8 mouse cellular contexts compared by ENCODE assay signal in genomic region chr4:123687025-123687781, GRCm38 (mm10). TPM values are rescaled to one million over a fixed set of nuclear protein-coding genes. Genes with fewer than 3 reads are reported as not detected.
A peak's percentile ranks its signal among the peaks of the same experiment; 100 is the strongest.
DNase-seq lines count a peak whose midpoint lies in the region; ATAC-seq lines count a peak whose summit lies in the region.

No protein-coding gene starts in this region.

- intact Hi-C loops in gastrocnemius, postnatal 36 days (cut with DNase I) = no loop called here

- H3K4me1 ChIP-seq in intestine, embryonic 15.5 days (replicated peaks) = peaks cover 12% of the 10 kb centered on the region; the same call in 1 of the 2 replicates
- H3K4me1 ChIP-seq in liver, embryonic 15.5 days (replicated peaks) = peaks cover 5% of the 10 kb centered on the region; the same call in 1 of the 2 replicates

- H3K9me3 ChIP-seq in intestine, embryonic 15.5 days = no peaks in the 10 kb centered on the region
- no peaks in the 10 kb centered on the region for H3K9me3 ChIP-seq in liver, embryonic 15.5 days (replicated peaks)

- peak; percentile 74 for ATAC-seq in intestine, embryonic 15.5 days
- peak; percentile 63 for ATAC-seq in liver, embryonic 15.5 days (ENCODE audit: insufficient read depth)

- peaks cover 2% of the 10 kb centered on the region; the same call in 1 of the 2 replicates for H3K27me3 ChIP-seq in intestine, embryonic 15.5 days (replicated peaks)
- H3K27me3 ChIP-seq in liver, embryonic 15.5 days = peaks cover 72% of the 10 kb centered on the region

- H3K27ac ChIP-seq in intestine, embryonic 15.5 days = 0 out of 2 replicates have a peak overlapping the region, but pooled peaks have one; percentile 17
- no peak overlapping the region; the same call in 1 of the 2 replicates for H3K27ac ChIP-seq in liver, embryonic 15.5 days (replicated peaks)

- under 1% methylated on average over 48 of the region's 89 CpGs for WGBS in intestine, embryonic 15.5 days
- under 1% methylated on average over 71 of the region's 89 CpGs for WGBS in liver, embryonic 15.5 days (ENCODE audit: insufficient replicate concordance)

- H3K9ac ChIP-seq in intestine, embryonic 15.5 days = peak overlapping the region; percentile 69
- peak overlapping the region; percentile 37; the same call in 1 of the 2 replicates for H3K9ac ChIP-seq in liver, embryonic 15.5 days

- peak overlapping the region; percentile 74 for H3K4me3 ChIP-seq in intestine, embryonic 15.5 days (replicated peaks)
- H3K4me3 ChIP-seq in liver, embryonic 15.5 days (replicated peaks) = peak overlapping the region; percentile 59

- H3K4me2 ChIP-seq in intestine, embryonic 15.5 days (replicated peaks) = peak overlapping the region; percentile 100
- peak overlapping the region; percentile 71 for H3K4me2 ChIP-seq in liver, embryonic 15.5 days

- peak; percentile 53 to 66 for DNase-seq in right cerebral cortex, postnatal 10 days (ENCODE audit: low spot score in 2 of 2)
- no peak for DNase-seq in right cerebral cortex, postnatal 36 days (ENCODE audit: low spot score in 2 of 2)
- peak; percentile 72 to 74 for DNase-seq in cerebellum, postnatal 14 days
- DNase-seq in gastrocnemius, postnatal 36 days = peak; percentile 18 to 32
- peak; percentile 77 for DNase-seq in neural tube, embryonic 10.5 days (ENCODE audit: extremely low spot score, low spot score)
- no peak for DNase-seq in layer of hippocampus, adult 9-10 months (ENCODE audit: low spot score)

- no peaks in the 10 kb centered on the region for H3K36me3 ChIP-seq in intestine, embryonic 15.5 days
- no peaks in the 10 kb centered on the region for H3K36me3 ChIP-seq in liver, embryonic 15.5 days (replicated peaks)

RNA-seq across cellular contexts. Expression of gene Macf1, which starts 3.0 kb away (rescaled TPM):
- 10 to 100 TPM; 49.0 to 51.9 TPM for total RNA-seq in gastrocnemius, postnatal 36 days (2021)
- polyA plus RNA-seq in intestine, embryonic 15.5 days (2015; fragmentation: Nextera tagmentation; extraction: Ambion mirVana) = 28.0 and 28.9 TPM in 2 replicates
- 8.4 and 9.6 TPM in 2 replicates for polyA plus RNA-seq in liver, embryonic 15.5 days (2015; fragmentation: Nextera tagmentation; extraction: Ambion mirVana)

RNA-seq across cellular contexts. Expression of gene Ndufs5, which starts 30.8 kb away (rescaled TPM):
- total RNA-seq in gastrocnemius, postnatal 36 days (2021) = 100 to 1,000 TPM; 246 to 272 TPM
- 304 and 312 TPM in 2 replicates for polyA plus RNA-seq in intestine, embryonic 15.5 days (2015; fragmentation: Nextera tagmentation; extraction: Ambion mirVana)
- polyA plus RNA-seq in liver, embryonic 15.5 days (2015; fragmentation: Nextera tagmentation; extraction: Ambion mirVana) = 144 and 157 TPM in 2 replicates

Comparison
In these comparisons a context has a peak if more than half of its experiments do, and no peak if none do; other contexts are left out.
1. DNase-seq: peak in right cerebral cortex, postnatal 10 days (2 of 2), cerebellum, postnatal 14 days (2 of 2), gastrocnemius, postnatal 36 days (2 of 2) and neural tube, embryonic 10.5 days (single experiment); none in right cerebral cortex, postnatal 36 days (0 of 2) and layer of hippocampus, adult 9-10 months (single experiment).